Mouse (Mus musculus): ENCODE results near the gene Col5a1. TPM values are rescaled to one million over a fixed set of nuclear protein-coding genes. Genes with fewer than 3 reads are reported as not detected.

Col5a1 gene
- polyA plus RNA-seq, 1 experiment: 3.8 TPM

GRCm38 (mm10) chr2:27878066-27878465, 8.2 kb upstream of the Col5a1 start:
- no peak overlapping the region for H3K27ac ChIP-seq (ENCODE audit: control insufficient read depth, insufficient read depth, low read length)
- H3K27me3 ChIP-seq (ENCODE audit: control insufficient read depth, insufficient read depth, low read length): no peaks in the 10 kb centered on the region
- H3K4me3 ChIP-seq (ENCODE audit: control insufficient read depth, insufficient read depth, low read length): no peak overlapping the region
- H3K36me3 ChIP-seq (ENCODE audit: control insufficient read depth, insufficient read depth, low read length): no peaks in the 10 kb centered on the region
- H3K4me1 ChIP-seq (replicated peaks; ENCODE audit: control insufficient read depth, insufficient read depth, low read length): no peaks in the 10 kb centered on the region
- no peak for DNase-seq
- 80% methylated on average over 5 of the region's 5 CpGs for WGBS
- TF ChIP-seq POLR2A (IDR thresholded peaks at IDR 0.05; ENCODE audit: control insufficient read depth, extremely low read depth, insufficient read depth, low read length, poor library complexity) (no peak), CTCF (IDR thresholded peaks at IDR 0.05; ENCODE audit: borderline replicate concordance, control insufficient read depth, extremely low read depth, insufficient read depth, low read length, poor library complexity) (no peak)

- Histone ChIP-seq H3K27ac (ENCODE audit: control insufficient read depth, insufficient read depth, low read length) (no peak overlapping the region), H3K36me3 (ENCODE audit: control insufficient read depth, insufficient read depth, low read length) (no peaks in the 10 kb centered on the region), H3K27me3 (ENCODE audit: control insufficient read depth, insufficient read depth, low read length) (peaks cover 13% of the 10 kb centered on the region), H3K4me1 (replicated peaks; ENCODE audit: control insufficient read depth, insufficient read depth, low read length) (0 out of 2 replicates have a peak, but pooled peaks cover 8% of the 10 kb centered on the region), H3K4me3 (ENCODE audit: control insufficient read depth, insufficient read depth, low read length) (no peak overlapping the region)
- DNase-seq: no peak
- TF ChIP-seq CTCF (IDR thresholded peaks at IDR 0.05; ENCODE audit: borderline replicate concordance, control insufficient read depth, extremely low read depth, insufficient read depth, low read length, poor library complexity): no peak
- TF ChIP-seq POLR2A (IDR thresholded peaks at IDR 0.05; ENCODE audit: control insufficient read depth, extremely low read depth, insufficient read depth, low read length, poor library complexity): no peak
- 89% methylated on average over 7 of the region's 7 CpGs for WGBS
These were observed 2.9 kb upstream of the Col5a1 start for GRCm38 (mm10) chr2:27883276-27883675.

- Histone ChIP-seq H3K27me3 (ENCODE audit: control insufficient read depth, insufficient read depth, low read length) (peaks cover 13% of the 10 kb centered on the region), H3K36me3 (ENCODE audit: control insufficient read depth, insufficient read depth, low read length) (no peaks in the 10 kb centered on the region), H3K4me1 (replicated peaks; ENCODE audit: control insufficient read depth, insufficient read depth, low read length) (0 out of 2 replicates have a peak, but pooled peaks cover 8% of the 10 kb centered on the region), H3K4me3 (ENCODE audit: control insufficient read depth, insufficient read depth, low read length) (peak overlapping the region; percentile 48), H3K27ac (ENCODE audit: control insufficient read depth, insufficient read depth, low read length) (no peak overlapping the region)
- WGBS: 25% methylated on average over 12 of the region's 12 CpGs
- DNase-seq: no peak
- TF ChIP-seq CTCF (IDR thresholded peaks at IDR 0.05; ENCODE audit: borderline replicate concordance, control insufficient read depth, extremely low read depth, insufficient read depth, low read length, poor library complexity) (no peak), POLR2A (IDR thresholded peaks at IDR 0.05; ENCODE audit: control insufficient read depth, extremely low read depth, insufficient read depth, low read length, poor library complexity) (no peak)
These were observed 623 bp upstream of the Col5a1 start for GRCm38 (mm10) chr2:27885456-27886147.

- TF ChIP-seq POLR2A (IDR thresholded peaks at IDR 0.05; ENCODE audit: control insufficient read depth, extremely low read depth, insufficient read depth, low read length, poor library complexity) (no peak), CTCF (IDR thresholded peaks at IDR 0.05; ENCODE audit: borderline replicate concordance, control insufficient read depth, extremely low read depth, insufficient read depth, low read length, poor library complexity) (no peak)
- H3K27me3 ChIP-seq (ENCODE audit: control insufficient read depth, insufficient read depth, low read length): peaks cover 13% of the 10 kb centered on the region
- H3K36me3 ChIP-seq (ENCODE audit: control insufficient read depth, insufficient read depth, low read length): no peaks in the 10 kb centered on the region
- 3% methylated on average over 67 of the region's 67 CpGs for WGBS
- no peak overlapping the region for H3K27ac ChIP-seq (ENCODE audit: control insufficient read depth, insufficient read depth, low read length)
- peak; percentile 24 for DNase-seq
- 0 out of 2 replicates have a peak, but pooled peaks cover 8% of the 10 kb centered on the region for H3K4me1 ChIP-seq (replicated peaks; ENCODE audit: control insufficient read depth, insufficient read depth, low read length)
- H3K4me3 ChIP-seq (ENCODE audit: control insufficient read depth, insufficient read depth, low read length): peak overlapping the region; percentile 48
These were observed 609 bp downstream of the Col5a1 start for GRCm38 (mm10) chr2:27886608-27887460.

GRCm38 (mm10) chr2:27887461-27888264, 1.4 kb downstream of the Col5a1 start:
- H3K27ac ChIP-seq (ENCODE audit: control insufficient read depth, insufficient read depth, low read length): no peak overlapping the region
- 0 out of 2 replicates have a peak, but pooled peaks cover 8% of the 10 kb centered on the region for H3K4me1 ChIP-seq (replicated peaks; ENCODE audit: control insufficient read depth, insufficient read depth, low read length)
- TF ChIP-seq POLR2A (IDR thresholded peaks at IDR 0.05; ENCODE audit: control insufficient read depth, extremely low read depth, insufficient read depth, low read length, poor library complexity) (no peak), CTCF (IDR thresholded peaks at IDR 0.05; ENCODE audit: borderline replicate concordance, control insufficient read depth, extremely low read depth, insufficient read depth, low read length, poor library complexity) (no peak)
- no peaks in the 10 kb centered on the region for H3K36me3 ChIP-seq (ENCODE audit: control insufficient read depth, insufficient read depth, low read length)
- no peak overlapping the region for H3K4me3 ChIP-seq (ENCODE audit: control insufficient read depth, insufficient read depth, low read length)
- 41% methylated on average over 11 of the region's 11 CpGs for WGBS
- peaks cover 13% of the 10 kb centered on the region for H3K27me3 ChIP-seq (ENCODE audit: control insufficient read depth, insufficient read depth, low read length)
- no peak for DNase-seq

All from thymus, adult 2 months (tissue).